Mouse (Mus musculus) midbrain, embryonic 11.5 days (tissue): ENCODE results near the gene Lrrc57. TPM values are rescaled to one million over a fixed set of nuclear protein-coding genes. Genes with fewer than 3 reads are reported as not detected.

Source experiments
- ATAC-seq: fragments of 200-750 bp; cut with Nextera tagmentation; 2 replicates; pipeline ENCODE4 v1.8.0; 2017; ENCODE audit warnings: moderate TSS enrichment, moderate library complexity; ENCODE audit not compliant: low FRiP score
- DNase-seq: peaks from one replicate; pipeline ENCODE4 v3.0.0; 2015; ENCODE audit warnings: low spot score; ENCODE audit errors: missing footprints
- H3K27ac ChIP-seq: fragments of 300-500 bp; sonication (generic); 2 replicates; pipeline ENCODE4 v1.5.1; 2014; ENCODE audit warnings: low read depth, low read length
- H3K27me3 ChIP-seq: fragments of 300-500 bp; sonication (generic); 2 replicates; pipeline ENCODE4 v1.6.1; 2014; ENCODE audit warnings: mild to moderate bottlenecking, low read length, moderate library complexity, mixed read lengths; ENCODE audit not compliant: control insufficient read depth, insufficient read depth
- H3K36me3 ChIP-seq: fragments of 300-500 bp; sonication (generic); 2 replicates; pipeline ENCODE4 v1.6.1; 2014; ENCODE audit warnings: mild to moderate bottlenecking, low read length, moderate library complexity, mixed read lengths; ENCODE audit not compliant: control insufficient read depth, insufficient read depth
- H3K4me1 ChIP-seq: fragments of 300-500 bp; sonication (generic); 2 replicates; pipeline ENCODE4 v1.6.1; 2014; ENCODE audit warnings: low read length; ENCODE audit not compliant: control insufficient read depth, insufficient read depth
- H3K4me2 ChIP-seq: fragments of 300-500 bp; sonication (generic); 2 replicates; pipeline ENCODE4 v1.6.1; 2014; ENCODE audit warnings: mild to moderate bottlenecking, moderate library complexity
- H3K4me3 ChIP-seq: fragments of 300-500 bp; sonication (generic); 2 replicates; pipeline ENCODE4 v1.5.1; 2014; ENCODE audit warnings: low read depth, low read length
- H3K9ac ChIP-seq: fragments of 300-500 bp; sonication (generic); 2 replicates; pipeline ENCODE4 v1.6.1; 2014; ENCODE audit warnings: low read length
- H3K9me3 ChIP-seq: fragments of 300-500 bp; sonication (generic); 2 replicates; pipeline ENCODE4 v1.6.1; 2016; ENCODE audit warnings: low read length; ENCODE audit not compliant: control insufficient read depth
- WGBS: fragments of 180-500 bp; shearing (Covaris S2); extraction: QIAGEN DNeasy Blood & Tissue Kit; methylation state at CpG from one replicate; pipeline ENCODE4 v1.1.7; 2014; 5-methylcytosine and 5-hydroxymethylcytosine counted together
- polyA plus RNA-seq: library from polyadenylated mRNA; unstranded; fragments of >200 nt; fragmentation: Nextera tagmentation; extraction: Ambion mirVana; gene quantifications from 2 replicates; pipeline ENCODE4 v1.2.1, GENCODE M21; 2014

Lrrc57 gene
- polyA plus RNA-seq, result 31.8 and 35.9 TPM in 2 replicates

DNA sequence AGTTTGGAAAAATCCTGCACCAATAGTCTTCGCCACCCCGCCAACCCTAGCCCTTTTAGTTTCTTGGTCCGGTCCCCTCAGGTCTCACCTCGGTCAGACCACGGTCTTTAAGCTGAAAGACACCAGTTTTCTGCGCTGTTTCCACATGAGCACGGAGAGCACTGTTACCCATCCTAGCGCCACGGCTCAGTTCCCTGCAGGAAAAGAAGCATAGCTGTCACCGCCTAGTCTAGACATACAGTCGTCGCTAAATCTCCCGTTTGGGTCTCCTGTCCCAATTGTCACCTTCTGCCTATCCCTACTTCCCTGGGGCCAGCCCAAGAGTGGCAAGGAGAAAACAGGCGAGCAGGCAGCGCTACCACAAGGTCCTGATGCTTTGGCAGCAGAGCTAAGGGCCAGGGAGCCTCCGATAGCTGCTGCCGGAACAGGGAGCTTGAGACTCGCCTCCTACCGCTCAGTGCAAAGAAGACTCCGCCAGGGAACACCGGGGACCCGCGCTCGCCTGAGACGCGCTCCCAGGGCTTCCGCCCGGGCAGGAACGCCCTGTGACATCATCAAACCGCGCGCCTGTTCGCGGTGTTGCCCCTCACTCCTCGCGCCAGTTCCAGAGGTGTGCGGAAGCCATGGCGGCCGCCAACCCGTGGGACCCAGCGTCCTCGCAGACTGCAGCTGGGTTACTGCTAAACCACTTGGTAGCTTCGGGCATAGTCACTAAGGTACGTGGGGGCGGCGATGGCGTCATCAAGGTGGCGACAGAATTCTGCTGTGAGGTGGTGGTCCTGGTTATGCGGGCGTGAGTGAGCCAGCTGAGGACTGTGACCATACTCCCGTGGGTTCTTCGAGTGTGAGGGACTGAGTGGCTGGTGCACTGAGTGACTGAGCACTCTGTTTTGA is at the start of gene Lrrc57, which contains the start of gene Haus2:
Gene Lrrc57 (minus strand): TSS at position 691 of the 894 bp plus-strand sequence.
Gene Haus2 (plus strand): TSS at position 554 of the 894 bp plus-strand sequence.
- Histone ChIP-seq H3K27ac (peak within 1 kb of the TSS; percentile 55), H3K4me2 (peak within 1 kb of the TSS; percentile 59), H3K36me3 (peaks cover 2% of the 10 kb centered on the region; the same call in 1 of the 2 replicates), H3K9me3 (no peaks in the 10 kb centered on the region), H3K4me3 (peak within 1 kb of the TSS; percentile 80), H3K27me3 (no peaks in the 10 kb centered on the region), H3K9ac (peak within 1 kb of the TSS; percentile 67), H3K4me1 (peaks cover 9% of the 10 kb centered on the region; the same call in 1 of the 2 replicates)
- ATAC-seq (peak; percentile 97), DNase-seq (peak; percentile 99)
- under 1% methylated on average over 52 of the region's 52 CpGs for WGBS

GRCm38 (mm10) chr2:120658486-120658885 is 49.2 kb upstream of the Lrrc57 start:
- no peak for ATAC-seq
- H3K27me3 ChIP-seq, result no peaks in the 10 kb centered on the region
- no peak for DNase-seq
- 72% methylated on average over 5 of the region's 5 CpGs for WGBS
- no peaks in the 10 kb centered on the region for H3K9me3 ChIP-seq
- no peaks in the 10 kb centered on the region for H3K4me1 ChIP-seq
- H3K36me3 ChIP-seq, result no peaks in the 10 kb centered on the region
- no peak overlapping the region for H3K9ac ChIP-seq
- H3K4me3 ChIP-seq, result no peak overlapping the region
- no peak overlapping the region for H3K27ac ChIP-seq
- H3K4me2 ChIP-seq, result no peak overlapping the region

- H3K4me3 ChIP-seq, result no peak overlapping the region
- no peaks in the 10 kb centered on the region for H3K4me1 ChIP-seq
- H3K27ac ChIP-seq, result no peak overlapping the region
- ATAC-seq, result no peak
- no peak overlapping the region for H3K9ac ChIP-seq
- H3K27me3 ChIP-seq, result no peaks in the 10 kb centered on the region
- WGBS, result 89% methylated on average over 2 of the region's 2 CpGs
- H3K4me2 ChIP-seq, result no peak overlapping the region
- no peaks in the 10 kb centered on the region for H3K36me3 ChIP-seq
- no peaks in the 10 kb centered on the region for H3K9me3 ChIP-seq
- no peak for DNase-seq
These were observed 47.4 kb upstream of the Lrrc57 start for GRCm38 (mm10) chr2:120656711-120657110.

DNA sequence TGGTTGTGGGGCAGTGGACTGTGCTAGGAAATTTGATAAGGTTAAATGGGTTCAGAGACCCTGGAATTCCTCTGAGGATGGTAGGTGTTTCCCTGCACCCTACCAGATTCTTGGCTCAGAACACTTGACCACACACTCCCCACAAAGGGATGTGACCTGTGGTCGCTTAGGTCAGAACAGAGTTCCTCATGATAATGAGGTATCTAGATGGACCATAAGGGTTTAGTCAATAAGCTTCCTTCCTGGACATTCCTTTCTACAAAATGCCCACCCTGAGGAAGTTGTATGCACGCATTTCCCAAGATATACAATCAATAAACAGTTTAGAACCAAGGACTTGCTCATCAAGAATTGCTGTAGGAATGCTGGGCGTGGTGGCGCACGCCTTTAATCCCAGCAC is 46.6 kb upstream of the Lrrc57 start:
- H3K27me3 ChIP-seq, result no peaks in the 10 kb centered on the region

GRCm38 (mm10) chr2:120654693-120655092 is 45.4 kb upstream of the Lrrc57 start:
- DNase-seq (no peak), ATAC-seq (no peak)
- H3K36me3 ChIP-seq, result no peaks in the 10 kb centered on the region
- no peak overlapping the region for H3K27ac ChIP-seq
- 80% methylated on average over 2 of the region's 2 CpGs for WGBS
- H3K9me3 ChIP-seq, result no peaks in the 10 kb centered on the region
- no peak overlapping the region for H3K4me3 ChIP-seq
- H3K4me1 ChIP-seq, result no peaks in the 10 kb centered on the region
- no peak overlapping the region for H3K9ac ChIP-seq
- H3K27me3 ChIP-seq, result no peaks in the 10 kb centered on the region
- no peak overlapping the region for H3K4me2 ChIP-seq

More for the DNA sequence above, 46.6 kb upstream of the Lrrc57 start:
- WGBS, result 89% methylated on average over 5 of the region's 5 CpGs
- Histone ChIP-seq H3K9ac (no peak overlapping the region), H3K36me3 (no peaks in the 10 kb centered on the region), H3K4me3 (no peak overlapping the region), H3K9me3 (no peaks in the 10 kb centered on the region), H3K27ac (no peak overlapping the region), H3K4me1 (no peaks in the 10 kb centered on the region), H3K4me2 (no peak overlapping the region)
- no peak for DNase-seq
- ATAC-seq, result no peak

- Histone ChIP-seq H3K27ac (no peak overlapping the region), H3K4me1 (no peaks in the 10 kb centered on the region), H3K9me3 (no peaks in the 10 kb centered on the region), H3K27me3 (no peaks in the 10 kb centered on the region), H3K9ac (no peak overlapping the region), H3K4me3 (no peak overlapping the region), H3K4me2 (no peak overlapping the region), H3K36me3 (no peaks in the 10 kb centered on the region)
- DNase-seq (no peak), ATAC-seq (no peak)
- WGBS, result 89% methylated on average over 7 of the region's 7 CpGs
These were observed 43.6 kb upstream of the Lrrc57 start for GRCm38 (mm10) chr2:120652925-120653284.

- Histone ChIP-seq H3K4me1 (no peaks in the 10 kb centered on the region), H3K27ac (no peak overlapping the region), H3K9me3 (no peaks in the 10 kb centered on the region), H3K27me3 (no peaks in the 10 kb centered on the region), H3K4me3 (no peak overlapping the region), H3K36me3 (no peaks in the 10 kb centered on the region), H3K4me2 (no peak overlapping the region), H3K9ac (no peak overlapping the region)
- ATAC-seq (no peak), DNase-seq (no peak)
- 85% methylated on average over 7 of the region's 7 CpGs for WGBS
These were observed 43.1 kb upstream of the Lrrc57 start for GRCm38 (mm10) chr2:120652256-120652924.

GRCm38 (mm10) chr2:120646777-120647176 is 37.5 kb upstream of the Lrrc57 start:
- Histone ChIP-seq H3K4me3 (no peak overlapping the region), H3K27me3 (no peaks in the 10 kb centered on the region), H3K36me3 (no peaks in the 10 kb centered on the region), H3K27ac (no peak overlapping the region), H3K9ac (no peak overlapping the region), H3K4me2 (no peak overlapping the region), H3K9me3 (no peaks in the 10 kb centered on the region), H3K4me1 (no peaks in the 10 kb centered on the region)
- WGBS, result 62% methylated on average over 4 of the region's 4 CpGs
- no peak for ATAC-seq
- DNase-seq, result no peak

- no peak overlapping the region for H3K4me2 ChIP-seq
- no peak overlapping the region for H3K9ac ChIP-seq
- WGBS, result 74% methylated on average over 7 of the region's 7 CpGs
- H3K4me3 ChIP-seq, result no peak overlapping the region
- no peaks in the 10 kb centered on the region for H3K9me3 ChIP-seq
- no peak for ATAC-seq
- H3K4me1 ChIP-seq, result no peaks in the 10 kb centered on the region
- H3K27ac ChIP-seq, result no peak overlapping the region
- no peak for DNase-seq
- no peaks in the 10 kb centered on the region for H3K27me3 ChIP-seq
- no peaks in the 10 kb centered on the region for H3K36me3 ChIP-seq
These were observed 34.5 kb upstream of the Lrrc57 start for GRCm38 (mm10) chr2:120643836-120644235.
